Mouse (Mus musculus) erythroblast, embryonic 14.5 days (primary cell): ENCODE data around the gene Prps1l1.

Source experiments
- GATA1 ChIP-seq: IDR thresholded peaks from 2 replicates; pipeline ENCODE4 v1.6.1; 2012; ENCODE audit warnings: low read length, inconsistent platforms, mixed read lengths
- TAL1 ChIP-seq: IDR thresholded peaks from 3 replicates; pipeline ENCODE4 v1.6.1; 2012; ENCODE audit warnings: low read length, inconsistent platforms, mixed read lengths

GRCm38 (mm10) chr12:34975991-34976390 is 8.6 kb upstream of the Prps1l1 start:
- no peak for TF ChIP-seq GATA1
- no peak for TF ChIP-seq TAL1
